Mouse (Mus musculus) ES-E14 (cell line): ENCODE data around the gene Sema6d. TPM values are rescaled to one million over a fixed set of nuclear protein-coding genes. Genes with fewer than 3 reads are reported as not detected.

Source experiments
- DNase-seq: peaks from one replicate; pipeline ENCODE4 v3.0.0-alpha.2; 2013; ENCODE audit warnings: low read depth, low spot score
- H3K27ac ChIP-seq: 2 replicates; pipeline ENCODE4 v1.5.1; 2012; ENCODE audit warnings: low read depth, mild to moderate bottlenecking, low read length, moderate library complexity, mixed read lengths; ENCODE audit not compliant: poor library complexity, insufficient read depth, severe bottlenecking
- H3K36me3 ChIP-seq: 2 replicates; pipeline ENCODE4 v1.6.1; 2012; ENCODE audit warnings: mild to moderate bottlenecking, low read length, moderate library complexity, mixed read lengths; ENCODE audit not compliant: control insufficient read depth, poor library complexity, insufficient read depth, severe bottlenecking
- H3K4me1 ChIP-seq, 2 experiments: fragments of 150-350 bp in 1 of 2; sonication (generic) in 1 of 2; 2 replicates each; pipeline ENCODE4 v1.6.1; 2012; ENCODE audit warnings: low read length in 2 of 2, mild to moderate bottlenecking in 1 of 2, mixed read lengths in 1 of 2; ENCODE audit not compliant: control insufficient read depth in 2 of 2, insufficient read depth in 2 of 2, poor library complexity in 1 of 2
- H3K4me3 ChIP-seq, 2 experiments: fragments of 150-350 bp in 1 of 2; sonication (generic) in 1 of 2; 2 replicates each; pipeline ENCODE4 v1.5.1; 2012; ENCODE audit warnings: low read length in 2 of 2, low read depth in 1 of 2, mild to moderate bottlenecking in 1 of 2, mixed read lengths in 1 of 2; ENCODE audit not compliant: insufficient read depth in 1 of 2, poor library complexity in 1 of 2, severe bottlenecking in 1 of 2
- H3K9ac ChIP-seq: 2 replicates; pipeline ENCODE4 v1.6.1; 2012; ENCODE audit warnings: low read depth, mild to moderate bottlenecking, low read length, mixed read lengths; ENCODE audit not compliant: poor library complexity, insufficient read depth, severe bottlenecking
- H3K9me3 ChIP-seq: fragments of 150-350 bp; sonication (generic); 2 replicates; pipeline ENCODE4 v1.6.1; 2012; ENCODE audit warnings: low read depth, mild to moderate bottlenecking, low read length; ENCODE audit not compliant: control insufficient read depth, insufficient read depth
- CHD2 ChIP-seq: IDR thresholded peaks from 2 replicates; pipeline ENCODE4 v1.6.1; 2014; ENCODE audit warnings: mild to moderate bottlenecking, low read depth, low read length, inconsistent platforms
- HCFC1 ChIP-seq: IDR thresholded peaks from 2 replicates; pipeline ENCODE4 v1.6.1; 2012; ENCODE audit warnings: low read length, inconsistent platforms, borderline replicate concordance; ENCODE audit not compliant: insufficient read depth
- MAFK ChIP-seq: IDR thresholded peaks from 2 replicates; pipeline ENCODE4 v1.6.1; 2014; ENCODE audit warnings: mild to moderate bottlenecking, low read depth, low read length, inconsistent platforms; ENCODE audit not compliant: insufficient read depth
- ZC3H11A ChIP-seq: IDR thresholded peaks from 2 replicates; pipeline ENCODE4 v1.6.1; 2012; ENCODE audit warnings: low read depth, mild to moderate bottlenecking, inconsistent platforms, low read length, borderline replicate concordance
- ZNF384 ChIP-seq: IDR thresholded peaks from 2 replicates; pipeline ENCODE4 v1.6.1; 2012; ENCODE audit warnings: low read depth, low read length, inconsistent platforms
- in situ Hi-C, 2 experiments: fragments of 600-800 bp; cut with MboI; formaldehyde crosslinking; loops; one replicate each; pipeline ENCODE4 v1.15.1; 2025; ENCODE audit warnings: low sequenced_read_pairs in 2 of 2, inconsistent platforms in 1 of 2; ENCODE audit not compliant: unreplicated experiment in 2 of 2
- total RNA-seq: library from RNA; depleted of rRNA; stranded (reverse); fragments of 300-350 nt; gene quantifications from 2 replicates; pipeline ENCODE4 v1.2.3, GENCODE M21; 2012

The Sema6d gene
- total RNA-seq, 1 experiment = 0.54 TPM

DNA sequence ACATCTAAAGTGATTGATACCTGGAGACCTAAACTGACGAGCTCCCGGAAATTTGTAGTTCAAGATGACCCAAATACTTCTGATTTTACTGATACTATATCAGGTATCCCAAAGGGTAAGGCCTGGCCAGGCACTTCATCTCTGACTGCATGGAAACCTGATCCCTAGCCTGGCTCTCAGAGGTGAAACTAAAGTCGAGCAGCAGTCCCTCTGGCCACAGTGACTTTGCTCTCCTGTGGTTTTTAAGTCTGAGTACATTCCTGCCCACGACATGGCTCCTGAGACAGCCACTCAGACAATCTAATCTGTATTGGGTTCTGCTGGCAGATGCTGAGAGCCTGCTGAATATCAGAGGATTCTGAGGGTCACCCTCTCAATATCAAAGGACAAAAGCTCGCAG is 572.5 kb downstream of the Sema6d start:
- H3K4me3 ChIP-seq = no peak overlapping the region
- no peak overlapping the region for H3K9ac ChIP-seq
- H3K27ac ChIP-seq = no peak overlapping the region
- no peaks in the 10 kb centered on the region for H3K9me3 ChIP-seq
- no peaks in the 10 kb centered on the region for H3K36me3 ChIP-seq
- TF ChIP-seq ZC3H11A (no peak), CHD2 (no peak), MAFK (no peak), ZNF384 (no peak), HCFC1 (no peak)
- DNase-seq = no peak
- H3K4me1 ChIP-seq = no peaks in the 10 kb centered on the region
- in situ Hi-C loops = no loop called here

DNA sequence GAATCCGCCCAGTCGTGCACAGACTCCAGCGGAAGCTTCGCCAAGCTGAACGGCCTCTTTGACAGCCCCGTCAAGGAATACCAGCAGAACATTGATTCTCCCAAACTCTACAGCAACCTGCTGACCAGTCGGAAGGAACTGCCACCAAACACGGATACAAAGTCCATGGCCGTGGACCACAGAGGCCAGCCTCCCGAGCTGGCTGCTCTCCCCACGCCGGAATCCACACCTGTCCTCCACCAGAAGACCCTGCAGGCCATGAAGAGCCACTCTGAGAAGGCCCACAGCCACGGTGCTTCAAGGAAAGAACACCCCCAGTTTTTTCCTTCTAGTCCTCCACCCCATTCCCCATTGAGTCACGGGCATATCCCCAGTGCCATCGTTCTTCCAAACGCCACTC is 574.4 kb downstream of the Sema6d start:
- TF ChIP-seq ZNF384 (no peak), HCFC1 (no peak), MAFK (no peak)
- no peak overlapping the region for H3K4me3 ChIP-seq
- no peak for DNase-seq
- in situ Hi-C loops = no loop called here
- no peaks in the 10 kb centered on the region for H3K36me3 ChIP-seq
- no peak overlapping the region for H3K9ac ChIP-seq
- H3K9me3 ChIP-seq = no peaks in the 10 kb centered on the region
- H3K27ac ChIP-seq = no peak overlapping the region
- no peaks in the 10 kb centered on the region for H3K4me1 ChIP-seq

GRCm38 (mm10) chr2:124668431-124668830 is 578.7 kb downstream of the Sema6d start:
- no peak overlapping the region for H3K9ac ChIP-seq
- DNase-seq = no peak
- H3K4me3 ChIP-seq = no peak overlapping the region
- no peaks in the 10 kb centered on the region for H3K36me3 ChIP-seq
- in situ Hi-C loops = no loop called here
- no peak overlapping the region for H3K27ac ChIP-seq
- H3K9me3 ChIP-seq = no peaks in the 10 kb centered on the region
- H3K4me1 ChIP-seq = no peaks in the 10 kb centered on the region
- TF ChIP-seq MAFK (no peak), ZNF384 (no peak), ZC3H11A (no peak), HCFC1 (no peak), CHD2 (no peak)

GRCm38 (mm10) chr2:124673117-124673516 is 583.3 kb downstream of the Sema6d start:
- DNase-seq = no peak
- TF ChIP-seq ZC3H11A (no peak), HCFC1 (no peak), CHD2 (no peak), ZNF384 (no peak), MAFK (no peak)
- Histone ChIP-seq H3K36me3 (no peaks in the 10 kb centered on the region), H3K4me3 (no peak overlapping the region), H3K4me1 (no peaks in the 10 kb centered on the region), H3K27ac (no peak overlapping the region), H3K9me3 (no peaks in the 10 kb centered on the region), H3K9ac (no peak overlapping the region)
- in situ Hi-C loops = no loop called here

DNA sequence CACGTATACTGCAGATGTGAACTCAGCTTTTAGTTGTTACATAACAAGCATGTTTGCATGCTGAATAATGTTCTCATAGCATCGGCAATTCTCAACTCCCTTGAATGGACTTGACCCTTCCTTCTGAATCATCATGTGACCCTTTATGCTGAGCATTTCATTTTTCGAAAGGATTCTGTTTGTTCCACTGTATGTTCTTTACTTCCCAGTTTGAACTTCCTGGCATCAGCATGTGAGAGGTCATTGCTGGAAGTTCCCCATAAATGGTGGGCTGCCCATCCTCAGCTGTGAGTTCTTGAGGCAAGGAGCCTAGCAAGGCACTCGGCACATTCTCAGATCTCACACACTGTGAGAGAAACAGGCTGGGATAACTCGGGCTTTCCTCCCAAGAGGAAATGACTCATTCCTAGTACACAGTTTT is 594.7 kb downstream of the Sema6d start:
- Histone ChIP-seq H3K9me3 (no peaks in the 10 kb centered on the region), H3K4me3 (no peak overlapping the region), H3K27ac (no peak overlapping the region), H3K4me1 (no peaks in the 10 kb centered on the region), H3K36me3 (no peaks in the 10 kb centered on the region), H3K9ac (no peak overlapping the region)
- DNase-seq = no peak
- in situ Hi-C loops = no loop called here
- TF ChIP-seq HCFC1 (no peak), CHD2 (no peak), MAFK (no peak), ZC3H11A (no peak), ZNF384 (no peak)
